16 mouse cellular contexts compared by ENCODE assay signal in the genomic region with DNA sequence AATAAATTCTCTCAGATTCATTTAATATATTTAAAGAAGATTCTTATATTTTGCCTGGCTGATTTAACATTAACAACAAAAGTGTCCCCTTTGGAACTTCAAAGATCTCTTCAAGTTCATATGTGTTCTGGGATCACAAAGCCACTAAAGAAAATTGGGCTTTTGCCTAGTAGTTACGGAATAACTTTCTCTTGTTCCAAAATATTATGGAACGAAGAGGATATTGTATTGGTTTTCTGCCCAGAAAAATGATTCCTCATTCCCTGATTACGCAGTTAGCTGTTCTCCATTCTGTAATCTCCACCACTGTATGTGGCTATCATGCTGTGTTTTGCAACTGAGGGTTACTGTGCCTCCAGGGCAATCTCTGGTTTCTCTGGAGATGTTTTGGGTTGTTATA.
"Had no signal": no experiment of that assay in that cellular context is flagged by ENCODE, and none has a peak within 500 bp of the region (broad histone marks: within the 10 kb centered on the region; RNA-seq: fewer than 3 reads in every experiment).

No protein-coding gene starts in this region.

- H3K9ac ChIP-seq: liver, embryonic 15.5 days; liver, postnatal 0 days; lung, embryonic 15.5 days; midbrain, embryonic 13.5 days; midbrain, embryonic 15.5 days; neural tube, embryonic 12.5 days had no signal

- H3K27ac ChIP-seq: liver, embryonic 15.5 days; lung, embryonic 15.5 days; macrophage; midbrain, embryonic 13.5 days; midbrain, embryonic 15.5 days; neural tube, embryonic 12.5 days had no signal

- H3K9me3 ChIP-seq: liver, embryonic 15.5 days; lung, embryonic 15.5 days; megakaryocyte, embryonic 14.5 days; midbrain, embryonic 13.5 days; midbrain, embryonic 15.5 days; neural tube, embryonic 12.5 days had no signal

- H3K4me2 ChIP-seq: liver, embryonic 15.5 days; lung, embryonic 15.5 days; midbrain, embryonic 11.5 days; midbrain, embryonic 13.5 days; midbrain, embryonic 15.5 days; neural tube, embryonic 12.5 days had no signal

- H3K4me3 ChIP-seq: liver, embryonic 15.5 days; lung, embryonic 15.5 days; megakaryocyte, embryonic 14.5 days; midbrain, embryonic 13.5 days; midbrain, embryonic 15.5 days; neural tube, embryonic 12.5 days had no signal

- H3K36me3 ChIP-seq: liver, embryonic 15.5 days; lung, embryonic 15.5 days; midbrain, embryonic 13.5 days; midbrain, embryonic 15.5 days; neural tube, embryonic 12.5 days had no signal

- H3K27me3 ChIP-seq: liver, embryonic 15.5 days; lung, embryonic 15.5 days; megakaryocyte, embryonic 14.5 days; midbrain, embryonic 13.5 days; midbrain, embryonic 15.5 days; neural tube, embryonic 12.5 days had no signal

- H3K4me1 ChIP-seq: liver, embryonic 15.5 days; midbrain, embryonic 13.5 days; neural tube, embryonic 12.5 days had no signal

- ATAC-seq: liver, postnatal 0 days; midbrain, embryonic 13.5 days; midbrain, embryonic 15.5 days had no signal

- DNase-seq: liver, postnatal 0 days; lung, adult 2 months; lung, postnatal 10 days; right cerebral cortex, postnatal 14 days; spleen, adult 18-20 months; thymus, adult 2 months; thymus, postnatal 25 days; thymus, postnatal 4 days had no signal
